Mouse (Mus musculus) naive thymus-derived CD4-positive, alpha-beta T cell, adult 2 months (primary cell): ENCODE data around the gene Gdpd1.
A peak's percentile ranks its signal among the peaks of the same experiment; 100 is the strongest.
"Not testable (repeated sequence)": the region's sequence is repeated elsewhere in the genome, so short reads cannot be mapped to it uniquely, and the experiment has no call there.

Experiments
- DNase-seq: peaks from one replicate; pipeline ENCODE4 v3.0.0-alpha.2; 2011; ENCODE audit warnings: low read depth

Gene Gdpd1

GRCm38 (mm10) chr11:87026096-87026875, 47.6 kb downstream of the Gdpd1 start:
- DNase-seq: no peak

DNA sequence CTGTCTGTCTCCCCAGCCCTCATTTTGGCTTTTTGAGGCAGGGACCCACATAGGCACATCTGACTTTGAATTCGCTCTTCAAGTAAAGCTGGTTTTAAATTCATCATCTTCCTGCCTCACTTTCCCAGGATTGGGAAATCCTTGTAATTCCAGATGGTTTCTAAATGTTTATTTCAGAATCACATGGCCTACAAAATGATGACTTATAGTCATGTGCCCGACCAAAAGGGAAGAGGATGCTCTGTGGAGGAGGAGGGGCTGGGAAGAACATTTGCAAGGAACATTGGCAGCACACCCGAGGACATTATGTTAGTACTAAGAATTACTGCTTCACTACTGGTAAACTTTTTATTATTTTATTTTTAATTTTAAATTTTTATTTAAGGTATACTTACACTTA, 48.5 kb downstream of the Gdpd1 start:
- DNase-seq: no peak

DNA sequence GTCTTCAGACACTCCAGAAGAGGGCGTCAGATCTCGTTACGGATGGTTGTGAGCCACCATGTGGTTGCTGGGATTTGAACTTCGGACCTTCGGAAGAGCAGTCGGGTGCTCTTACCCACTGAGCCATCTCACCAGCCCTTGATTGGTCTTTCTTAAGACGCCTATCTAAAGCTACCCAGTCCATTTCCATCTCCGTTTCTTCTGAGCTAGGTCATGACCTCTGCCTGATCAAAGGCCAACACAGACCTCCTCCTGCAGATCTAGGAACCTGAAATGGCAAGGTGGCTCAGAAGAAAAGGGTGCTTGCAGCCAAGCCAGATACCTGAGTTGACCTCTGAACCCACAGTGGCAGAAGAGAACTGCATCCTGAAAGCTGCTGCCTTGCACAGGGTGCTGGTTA, 50.6 kb downstream of the Gdpd1 start:
- DNase-seq: not testable (repeated sequence)

DNA sequence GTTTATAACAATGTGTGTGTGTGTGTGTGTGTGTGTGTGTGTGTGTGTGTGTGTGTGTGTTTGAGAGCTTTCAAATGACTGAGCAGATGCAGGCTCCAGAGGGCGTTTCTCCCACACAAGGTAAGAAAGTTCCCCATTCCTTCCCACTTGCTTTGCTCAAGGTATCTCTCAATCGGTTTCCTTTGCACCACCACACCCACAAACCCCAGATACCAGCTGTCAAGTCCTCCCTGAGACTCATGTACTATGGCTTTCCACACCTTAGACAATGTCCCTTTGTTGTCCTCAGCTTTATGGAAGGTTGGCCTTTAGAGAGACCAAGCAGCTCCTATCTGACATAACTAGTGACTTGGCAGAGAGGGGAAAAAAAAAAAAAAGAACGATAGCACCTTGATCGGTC, 51.1 kb downstream of the Gdpd1 start:
- DNase-seq: no peak

- peak; percentile 12 for DNase-seq
Observed at GRCm38 (mm10) chr11:87021551-87021950, 52.3 kb downstream of the Gdpd1 start.

GRCm38 (mm10) chr11:87020449-87020848, 53.4 kb downstream of the Gdpd1 start:
- no peak for DNase-seq

DNA sequence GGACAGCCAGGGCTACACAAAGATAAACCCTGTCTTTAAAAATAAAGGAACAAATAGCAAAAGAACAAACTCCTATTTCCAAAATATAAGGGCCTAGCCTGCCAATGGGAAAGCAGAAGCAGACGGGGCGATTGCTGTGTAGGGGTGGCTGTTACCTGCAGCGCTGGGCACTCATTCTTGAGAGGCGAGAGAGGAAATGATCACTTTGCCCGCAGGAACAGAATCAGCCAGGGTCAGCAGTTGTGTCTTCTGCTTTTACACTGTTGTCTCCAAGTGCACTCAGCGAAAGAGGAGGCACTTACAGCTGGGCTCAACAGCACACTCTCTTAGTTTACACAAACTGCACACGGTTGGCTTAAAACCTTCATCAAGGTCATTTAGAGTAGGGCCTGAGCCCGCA, 54.4 kb downstream of the Gdpd1 start:
- no peak for DNase-seq

GRCm38 (mm10) chr11:87018081-87018480, 55.8 kb downstream of the Gdpd1 start:
- no peak for DNase-seq

DNA sequence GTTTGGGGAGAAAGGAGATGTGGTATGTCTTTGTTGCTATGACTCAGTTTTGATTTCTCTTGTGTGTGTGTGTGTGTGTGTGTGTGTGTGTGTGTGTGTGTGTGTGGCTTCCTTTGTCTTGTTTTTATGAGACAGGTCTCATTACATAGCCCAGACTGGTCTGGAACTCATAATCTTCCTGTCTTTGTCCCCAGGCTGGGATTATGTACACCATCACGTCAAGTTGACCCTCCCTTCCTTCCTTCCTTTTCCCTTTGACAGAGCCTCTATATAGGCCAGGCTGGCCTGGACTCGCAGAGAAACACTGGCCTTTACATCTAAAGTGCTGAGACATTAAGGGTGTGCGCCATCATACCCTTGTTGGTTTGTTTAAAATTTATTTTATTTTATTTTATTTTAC, 58.2 kb downstream of the Gdpd1 start:
- no peak for DNase-seq

- DNase-seq: peak; percentile 60
Observed at GRCm38 (mm10) chr11:87010476-87010875, 63.4 kb downstream of the Gdpd1 start.

GRCm38 (mm10) chr11:87007371-87007770, 66.5 kb downstream of the Gdpd1 start:
- no peak for DNase-seq

DNA sequence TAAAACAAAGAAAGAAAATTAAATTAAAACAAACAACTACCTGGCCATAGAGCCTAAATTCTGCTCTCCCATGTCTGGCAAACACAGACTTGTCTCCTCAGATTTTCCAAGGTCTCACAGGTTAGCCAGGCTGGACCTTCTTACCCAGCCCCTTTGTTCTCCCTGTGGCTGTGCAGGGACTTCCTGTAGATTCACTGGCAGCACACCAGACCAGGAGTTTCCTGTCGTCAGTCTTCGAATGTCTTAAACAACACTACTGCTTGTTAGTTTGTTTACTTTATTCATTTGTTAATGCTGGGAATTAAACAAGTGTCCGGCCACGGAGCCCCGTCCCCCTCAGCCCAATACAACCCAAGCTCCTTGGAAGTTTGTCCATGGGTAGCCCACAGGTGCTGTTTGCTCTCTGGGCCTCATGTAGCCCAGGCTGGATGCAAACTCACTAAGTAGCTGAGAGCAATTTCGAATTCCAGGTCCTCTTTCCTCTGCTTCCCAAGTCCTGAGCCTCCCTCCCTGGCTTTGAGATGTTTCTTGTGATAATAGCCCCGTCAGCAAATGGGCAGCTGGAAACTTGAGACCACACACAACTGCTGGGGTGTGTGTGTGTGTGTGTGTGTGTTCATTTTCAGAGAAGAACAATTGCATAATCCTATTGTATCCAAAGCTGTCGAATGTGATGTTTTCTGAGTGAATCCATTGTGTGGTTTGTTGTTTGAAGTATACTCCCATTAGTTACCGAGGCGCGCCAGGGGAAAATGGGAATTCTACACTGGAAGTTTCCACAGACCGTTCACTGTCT, 68.7 kb downstream of the Gdpd1 start:
- no peak for DNase-seq

- no peak for DNase-seq
Observed at GRCm38 (mm10) chr11:87002078-87002829, 71.6 kb downstream of the Gdpd1 start.

DNA sequence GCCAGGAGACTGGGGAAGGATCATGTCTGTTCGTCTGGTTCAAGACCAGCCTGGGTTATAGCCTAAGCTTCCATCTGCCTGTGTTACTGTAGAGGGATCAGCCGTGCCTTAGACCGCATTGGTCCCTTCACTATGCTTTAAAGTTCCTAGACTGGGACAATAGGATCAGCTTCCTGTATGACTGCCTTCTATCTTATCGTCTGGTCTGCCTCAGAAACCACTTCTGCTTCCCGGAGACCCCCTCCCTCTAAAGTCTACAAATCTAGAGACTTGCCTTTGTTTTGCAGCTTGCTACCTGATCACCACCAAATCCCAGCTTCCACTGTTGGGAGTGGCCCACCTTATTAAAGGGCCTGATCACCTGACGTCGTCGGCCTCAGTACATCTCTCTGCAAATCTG, 72.6 kb downstream of the Gdpd1 start:
- DNase-seq: no peak

- DNase-seq: no peak
Observed at GRCm38 (mm10) chr11:86996266-86996665, 77.6 kb downstream of the Gdpd1 start.

- DNase-seq: peak; percentile 78
Observed at GRCm38 (mm10) chr11:86995625-86996221, 78.1 kb downstream of the Gdpd1 start.

DNA sequence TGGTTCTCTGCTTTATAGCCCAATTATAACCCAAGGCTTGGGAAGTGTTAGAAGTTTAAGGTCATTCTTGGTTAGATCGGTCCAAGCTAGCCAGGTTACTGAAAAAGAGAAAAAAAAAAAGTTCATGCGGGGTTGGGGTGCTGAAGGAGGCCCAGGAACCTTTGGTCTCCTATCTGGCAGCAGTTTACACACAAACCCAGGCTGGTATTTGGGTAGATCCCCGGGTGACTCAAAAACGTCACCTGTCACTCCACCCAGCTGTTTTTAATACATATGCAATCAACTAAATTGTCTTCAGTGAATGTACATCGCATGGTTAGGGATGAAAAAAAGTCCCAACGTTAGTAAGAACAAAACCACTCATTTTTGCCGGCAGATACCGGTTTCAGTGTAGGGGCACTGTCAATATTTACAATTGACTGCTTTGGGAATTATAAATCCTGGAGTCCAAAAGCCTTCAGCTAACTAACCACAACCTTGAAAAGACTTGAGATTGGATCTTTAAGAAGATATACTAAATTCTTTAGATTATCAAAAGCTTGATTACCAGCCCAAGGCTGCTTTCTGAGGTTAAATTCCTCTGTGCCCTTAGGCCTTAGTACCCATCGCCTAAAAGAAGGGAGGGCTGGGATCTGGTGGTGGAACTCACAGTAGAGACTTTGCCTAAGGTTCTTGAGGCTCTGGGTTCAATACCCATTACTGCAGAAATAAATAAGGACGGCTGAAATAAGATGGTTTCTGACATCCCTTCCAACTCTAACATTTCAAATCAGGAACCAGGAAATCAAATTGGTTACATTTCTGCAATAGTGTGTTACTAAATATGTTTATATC, 78.9 kb downstream of the Gdpd1 start:
- peak; percentile 32 for DNase-seq

DNA sequence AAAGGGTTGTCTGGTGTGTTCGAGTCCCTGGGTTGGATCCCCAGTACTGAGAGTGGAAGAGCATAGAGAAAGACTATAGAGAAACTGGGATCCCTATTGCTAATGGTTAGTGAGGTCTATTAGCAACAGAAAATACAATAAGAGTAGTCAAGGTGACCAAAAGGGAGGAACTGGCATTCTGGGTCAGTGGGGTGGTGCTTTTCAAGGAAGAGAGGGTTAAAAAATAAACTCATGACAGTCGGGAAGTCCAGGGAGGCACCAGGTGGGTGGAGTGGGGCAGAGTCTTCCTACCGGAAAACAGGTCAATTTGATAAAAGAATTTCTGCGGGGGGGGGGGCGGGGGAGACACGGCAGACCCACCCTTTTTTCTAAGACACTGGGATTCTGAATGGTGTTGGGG, 79.5 kb downstream of the Gdpd1 start:
- DNase-seq: no peak

- DNase-seq: peak; percentile 90
Observed at GRCm38 (mm10) chr11:86993041-86994037, 80.5 kb downstream of the Gdpd1 start, which contains the start of gene Ypel2. Gene Ypel2 (minus strand): TSS chr11:86993707.

GRCm38 (mm10) chr11:86992461-86992988, 81.3 kb downstream of the Gdpd1 start:
- DNase-seq: no peak
